Mouse (Mus musculus): Measurements from ENCODE around the gene Ifitm5. TPM values are rescaled to one million over a fixed set of nuclear protein-coding genes. Genes with fewer than 3 reads are reported as not detected.

Gene Ifitm5
- total RNA-seq, 2 experiments from 2014 or later = 1.1 TPM; not detected in 1

DNA sequence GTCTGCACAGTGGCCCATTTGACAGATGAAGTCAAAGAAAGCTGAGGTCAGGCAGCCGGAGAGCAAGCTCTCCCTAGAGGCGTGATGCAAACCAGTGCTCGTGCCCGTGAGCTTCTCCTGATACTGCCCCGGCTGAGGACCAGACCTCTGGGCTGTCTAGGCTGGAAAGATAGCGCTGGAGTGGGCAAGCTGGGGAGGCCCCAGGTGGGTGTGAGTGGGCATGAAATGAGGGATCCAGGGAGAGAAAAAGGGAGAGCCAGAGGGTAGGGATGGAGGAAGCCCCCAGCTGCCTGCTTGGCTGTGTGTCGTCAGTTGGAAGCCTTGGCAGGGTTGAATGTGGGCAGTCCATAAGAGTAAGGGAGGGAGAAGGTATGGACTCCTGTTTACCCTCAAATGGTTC is 5.9 kb downstream of the Ifitm5 start:
- intact Hi-C loops (cut with DNase I) = no loop called here
- DNase-seq = no peak

- intact Hi-C loops (cut with DNase I) = no loop called here
- DNase-seq = peak in 1 of 2 experiments; percentile 16
Observed at GRCm38 (mm10) chr7:140943356-140943755, 6.7 kb downstream of the Ifitm5 start.

GRCm38 (mm10) chr7:140942811-140943210 is 7.3 kb downstream of the Ifitm5 start:
- peak in 1 of 2 experiments; percentile 16 for DNase-seq
- intact Hi-C loops (cut with DNase I) = no loop called here

GRCm38 (mm10) chr7:140942341-140942740 is 7.8 kb downstream of the Ifitm5 start:
- peak in 1 of 2 experiments; percentile 50 for DNase-seq
- intact Hi-C loops (cut with DNase I) = no loop called here

DNA sequence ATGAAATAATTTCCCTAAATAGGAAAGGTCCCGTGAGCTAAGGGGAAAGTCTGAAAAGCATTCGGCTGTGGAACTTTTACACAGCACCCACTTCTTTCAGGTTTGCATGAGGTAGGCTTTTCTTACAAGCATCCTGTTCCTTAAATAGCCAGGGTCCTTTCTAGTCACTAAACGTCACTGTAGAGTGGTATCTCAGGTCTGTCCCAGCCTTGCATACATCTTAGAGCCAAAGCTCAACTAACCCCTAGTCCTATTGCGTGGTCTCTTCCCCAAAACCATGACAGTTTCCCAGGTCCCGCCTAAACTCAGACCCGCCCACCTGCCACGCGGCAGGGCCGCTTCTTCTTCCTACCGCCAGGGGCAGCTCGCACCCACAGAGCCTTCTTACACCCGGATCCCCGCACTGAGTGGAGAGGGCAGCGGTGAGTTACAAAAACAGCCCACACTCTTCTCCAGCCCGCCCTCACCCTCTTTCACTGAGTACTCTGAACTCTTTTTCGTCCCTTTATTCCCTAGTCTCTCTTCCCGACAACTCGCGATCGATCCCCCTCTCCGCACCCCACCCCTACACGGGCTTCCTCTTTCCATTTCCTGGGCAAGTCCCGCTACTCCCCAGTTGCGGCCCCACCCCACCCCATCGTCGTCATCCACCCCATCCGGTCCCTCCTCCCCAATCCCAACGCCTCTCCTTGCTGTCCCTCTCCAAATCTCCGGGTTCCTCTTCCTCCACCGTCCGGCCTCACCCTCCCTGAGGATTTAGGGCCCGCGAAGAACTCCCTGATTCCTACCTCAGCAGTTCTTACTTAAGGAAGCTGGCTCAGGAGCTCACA is 8.7 kb downstream of the Ifitm5 start, which contains the start of gene Pgghg:
Pgghg (plus strand) TSS at position 170 of the 830 bp plus-strand sequence.
- intact Hi-C loops (cut with DNase I) = loop anchor here (1.0 to 2.0 kb wide), 3 partner anchors 14 to 68 kb away; partner anchors contain the start of genes Gm45717 and Ifitm2
- peak; percentile 90 to 91 for DNase-seq

DNA sequence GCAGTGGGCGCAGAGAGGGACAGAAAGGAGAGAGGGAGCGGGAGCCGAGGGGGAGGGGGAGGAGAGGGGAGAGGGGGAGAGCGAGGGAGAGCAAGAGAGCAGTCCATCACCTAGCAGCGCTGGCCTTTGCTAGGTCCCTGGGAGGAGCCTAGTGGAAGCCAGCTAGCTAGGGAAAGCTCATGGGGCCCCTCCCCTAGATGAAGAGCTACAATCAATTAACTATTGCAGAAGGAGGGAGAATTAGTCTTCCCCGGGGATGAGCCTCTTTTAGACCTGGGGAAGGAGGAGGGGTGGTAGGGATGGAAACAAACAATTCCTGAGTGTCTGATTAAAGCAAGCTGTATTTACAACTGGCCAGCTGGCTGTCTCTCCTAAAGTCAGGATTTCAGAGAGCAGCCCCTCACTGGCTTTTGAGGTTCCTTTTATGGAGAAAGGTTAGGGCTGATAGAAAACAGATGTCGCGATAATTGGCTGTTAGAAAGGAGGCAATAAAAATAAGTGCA is 10.4 kb downstream of the Ifitm5 start:
- peak in 1 of 2 experiments; percentile 41 for DNase-seq
- intact Hi-C loops (cut with DNase I) = loop anchor here (2.0 kb wide), 1 partner anchor 31 kb away; no protein-coding TSS in a partner anchor

DNA sequence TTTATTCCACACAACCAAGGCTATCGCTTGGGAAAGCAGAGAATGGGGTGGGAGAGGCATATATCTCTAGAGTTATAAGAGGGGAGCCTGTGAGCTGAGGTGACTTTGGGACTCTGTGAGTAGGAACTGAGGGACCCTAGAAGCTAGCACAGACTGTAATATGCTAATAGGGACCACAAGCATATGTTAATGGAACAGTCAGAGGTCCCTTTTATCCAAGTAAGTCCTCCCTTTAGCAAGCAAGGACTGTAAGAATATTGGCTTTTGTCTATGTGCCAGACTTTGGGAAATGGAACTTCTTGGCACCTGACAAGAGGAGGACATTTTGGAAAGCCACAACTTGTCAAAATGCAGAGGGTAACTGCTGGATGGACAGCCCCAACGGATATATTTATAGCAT is 11.2 kb downstream of the Ifitm5 start:
- intact Hi-C loops (cut with DNase I) = no loop called here
- DNase-seq = no peak

DNA sequence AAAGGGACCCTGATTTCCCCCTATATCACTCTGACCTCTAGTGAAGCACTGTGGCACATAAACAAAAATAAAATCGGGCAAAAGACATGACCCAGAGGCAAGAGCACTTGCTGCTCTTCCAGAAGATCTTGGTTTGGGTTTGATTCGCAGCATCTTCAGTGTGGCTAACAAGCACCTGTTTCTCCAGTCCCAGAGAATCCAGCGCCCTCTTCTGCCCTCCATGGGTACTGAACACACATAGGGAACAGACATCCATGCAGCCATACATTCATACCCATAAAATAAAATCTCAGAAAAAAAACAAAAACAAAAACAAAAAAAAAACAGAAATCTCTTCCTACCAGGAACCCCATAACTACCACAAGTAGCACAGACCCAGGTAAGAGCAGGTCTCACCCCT is 11.7 kb downstream of the Ifitm5 start:
- intact Hi-C loops (cut with DNase I) = no loop called here
- no peak for DNase-seq

- DNase-seq = no peak
- intact Hi-C loops (cut with DNase I) = no loop called here
Observed at GRCm38 (mm10) chr7:140927181-140927580, 22.9 kb downstream of the Ifitm5 start.

DNA sequence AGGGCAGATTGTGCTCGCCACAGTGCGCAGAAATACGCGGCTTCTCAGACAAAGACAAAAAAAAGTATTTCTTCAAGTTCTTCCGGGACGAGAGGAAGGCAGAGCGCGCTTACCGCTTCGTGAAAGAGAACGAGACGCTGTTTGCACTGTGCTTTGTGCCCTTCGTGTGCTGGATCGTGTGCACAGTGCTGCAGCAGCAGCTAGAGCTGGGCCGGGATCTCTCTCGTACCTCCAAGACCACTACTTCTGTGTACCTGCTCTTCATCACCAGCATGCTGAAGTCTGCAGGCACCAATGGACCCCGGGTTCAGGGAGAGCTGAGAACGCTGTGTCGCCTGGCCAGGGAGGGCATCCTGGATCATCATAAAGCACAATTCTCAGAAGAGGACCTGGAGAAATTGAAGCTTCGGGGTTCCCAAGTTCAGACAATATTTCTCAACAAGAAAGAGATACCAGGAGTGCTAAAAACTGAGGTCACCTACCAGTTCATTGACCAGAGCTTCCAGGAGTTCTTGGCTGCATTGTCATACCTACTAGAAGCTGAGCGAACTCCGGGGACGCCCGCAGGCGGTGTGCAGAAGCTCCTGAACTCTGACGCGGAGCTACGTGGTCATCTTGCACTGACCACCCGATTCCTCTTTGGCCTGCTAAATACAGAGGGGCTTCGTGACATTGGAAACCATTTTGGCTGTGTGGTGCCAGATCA is 26.9 kb downstream of the Ifitm5 start:
- intact Hi-C loops (cut with DNase I) = no loop called here
- no peak for DNase-seq

DNA sequence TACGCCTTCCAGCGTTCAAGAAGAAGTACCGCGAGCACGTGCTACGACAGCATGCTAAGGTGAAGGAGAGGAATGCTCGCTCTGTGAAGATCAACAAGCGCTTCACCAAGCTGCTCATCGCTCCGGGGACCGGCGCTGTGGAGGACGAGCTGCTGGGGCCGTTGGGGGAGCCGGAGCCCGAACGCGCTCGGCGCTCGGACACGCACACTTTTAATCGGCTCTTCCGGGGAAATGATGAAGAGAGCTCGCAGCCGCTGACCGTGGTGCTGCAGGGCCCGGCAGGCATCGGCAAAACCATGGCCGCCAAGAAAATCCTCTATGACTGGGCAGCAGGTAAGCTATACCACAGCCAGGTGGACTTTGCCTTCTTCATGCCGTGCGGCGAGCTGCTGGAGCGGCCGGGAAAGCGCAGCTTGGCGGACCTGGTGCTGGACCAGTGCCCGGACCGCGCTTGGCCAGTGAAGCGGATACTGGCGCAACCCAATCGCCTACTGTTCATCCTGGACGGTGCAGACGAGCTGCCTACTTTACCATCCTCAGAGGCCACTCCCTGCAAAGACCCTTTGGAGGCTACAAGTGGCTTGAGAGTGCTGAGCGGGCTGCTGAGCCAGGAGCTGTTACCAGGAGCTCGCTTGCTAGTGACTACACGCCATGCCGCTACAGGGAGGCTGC is 27.6 kb downstream of the Ifitm5 start:
- peak; percentile 41 to 45 for DNase-seq
- intact Hi-C loops (cut with DNase I) = no loop called here

DNA sequence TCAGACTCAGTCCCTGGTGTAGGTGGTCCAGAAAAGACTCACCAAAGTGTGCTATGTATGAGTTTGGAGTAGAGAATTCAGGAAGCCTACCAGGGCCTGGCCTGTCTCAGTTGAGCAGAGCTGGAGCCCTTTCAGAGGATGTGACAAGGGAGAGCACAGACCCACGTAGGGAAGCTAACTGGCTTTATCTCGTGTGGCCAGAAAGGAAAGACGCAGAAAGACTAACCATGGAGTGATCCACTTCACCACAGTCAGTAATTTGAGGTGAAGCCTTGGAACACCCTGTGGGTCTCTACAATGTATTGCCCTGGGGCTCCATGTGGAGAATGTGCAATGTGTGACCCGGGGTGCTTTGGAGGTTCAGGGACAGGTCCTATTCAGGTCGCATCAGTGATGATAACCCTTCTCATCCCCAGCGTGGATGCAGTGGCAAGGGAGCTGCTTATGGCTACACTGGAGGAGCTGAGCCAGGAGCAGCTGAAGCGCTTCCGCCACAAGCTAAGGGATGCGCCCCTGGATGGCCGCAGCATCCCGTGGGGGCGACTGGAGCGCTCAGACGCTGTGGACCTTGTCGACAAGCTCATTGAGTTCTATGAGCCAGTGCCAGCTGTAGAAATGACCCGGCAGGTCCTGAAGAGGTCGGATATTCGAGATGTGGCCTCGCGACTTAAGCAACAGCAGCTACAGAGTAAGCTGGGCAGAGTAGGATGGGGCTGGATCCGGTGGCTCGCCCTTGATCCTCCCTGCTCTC is 28.7 kb downstream of the Ifitm5 start:
- intact Hi-C loops (cut with DNase I) = no loop called here

DNA sequence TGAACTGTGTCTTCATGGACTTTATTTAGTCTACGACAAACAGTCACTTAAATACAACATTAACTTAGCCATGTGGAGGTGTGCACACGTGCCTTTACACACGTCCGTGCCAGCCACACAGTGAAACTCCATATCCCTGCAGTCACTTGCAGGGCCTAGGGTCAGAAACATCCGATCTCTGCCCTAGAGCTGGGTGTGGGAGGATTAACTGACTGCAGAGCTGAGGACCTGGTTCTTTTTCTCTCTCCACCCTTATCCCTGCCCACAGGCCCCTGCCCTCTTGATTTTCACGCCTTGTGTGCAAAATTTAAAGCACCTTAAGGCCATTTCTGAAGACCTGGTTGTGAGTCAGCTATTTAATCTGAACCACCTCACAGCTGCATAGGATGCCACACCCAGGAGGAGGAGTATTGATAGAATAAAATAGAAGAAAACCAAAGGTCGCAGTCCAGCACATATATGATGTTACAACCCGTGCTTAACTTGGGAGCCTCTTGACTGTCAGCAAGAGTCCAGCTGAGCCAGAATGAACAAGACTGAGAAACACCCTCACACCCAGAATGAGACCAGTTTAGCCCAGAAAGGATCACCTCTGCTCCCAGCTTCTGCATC is 29.6 kb downstream of the Ifitm5 start, which contains the start of gene Nlrp6:
Nlrp6 (plus strand) TSS at position 485 of the 612 bp plus-strand sequence.
- intact Hi-C loops (cut with DNase I) = no loop called here
- DNase-seq = no peak

More for the DNA sequence above, 28.7 kb downstream of the Ifitm5 start:
- DNase-seq = no peak

GRCm38 (mm10) chr7:140919911-140920310 is 30.2 kb downstream of the Ifitm5 start:
- no peak for DNase-seq
- intact Hi-C loops (cut with DNase I) = no loop called here

DNA sequence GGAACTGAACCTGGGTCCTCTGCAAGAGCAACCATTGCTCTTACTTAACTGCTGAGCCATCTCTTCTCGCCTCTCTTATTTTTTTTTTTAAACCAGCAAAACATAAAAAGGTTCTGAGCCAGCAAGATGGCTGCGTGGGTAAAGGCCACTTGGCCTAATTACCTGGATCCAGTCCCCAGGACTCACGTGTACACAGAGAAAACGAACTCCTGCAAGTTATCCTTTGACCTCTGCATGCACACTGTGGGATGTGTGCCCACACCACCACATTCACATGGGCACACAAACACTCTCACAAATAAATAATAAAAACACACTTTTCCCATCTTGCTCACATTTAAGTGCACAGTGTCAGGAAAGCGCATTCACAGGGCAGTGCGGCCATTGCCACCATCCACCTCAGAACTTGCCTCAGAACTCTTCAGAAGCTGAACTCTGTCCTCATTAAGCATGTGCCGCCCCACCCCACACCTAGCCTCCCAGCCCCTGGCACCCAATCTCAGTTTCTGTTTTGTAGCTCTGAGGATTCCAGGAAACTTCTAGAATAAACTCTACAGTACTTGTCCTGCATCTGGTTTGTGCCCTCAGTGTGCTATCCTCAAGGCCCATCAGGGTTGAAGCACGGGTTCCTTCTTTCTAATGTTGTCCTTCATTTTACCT is 35.9 kb downstream of the Ifitm5 start:
- no peak for DNase-seq

DNA sequence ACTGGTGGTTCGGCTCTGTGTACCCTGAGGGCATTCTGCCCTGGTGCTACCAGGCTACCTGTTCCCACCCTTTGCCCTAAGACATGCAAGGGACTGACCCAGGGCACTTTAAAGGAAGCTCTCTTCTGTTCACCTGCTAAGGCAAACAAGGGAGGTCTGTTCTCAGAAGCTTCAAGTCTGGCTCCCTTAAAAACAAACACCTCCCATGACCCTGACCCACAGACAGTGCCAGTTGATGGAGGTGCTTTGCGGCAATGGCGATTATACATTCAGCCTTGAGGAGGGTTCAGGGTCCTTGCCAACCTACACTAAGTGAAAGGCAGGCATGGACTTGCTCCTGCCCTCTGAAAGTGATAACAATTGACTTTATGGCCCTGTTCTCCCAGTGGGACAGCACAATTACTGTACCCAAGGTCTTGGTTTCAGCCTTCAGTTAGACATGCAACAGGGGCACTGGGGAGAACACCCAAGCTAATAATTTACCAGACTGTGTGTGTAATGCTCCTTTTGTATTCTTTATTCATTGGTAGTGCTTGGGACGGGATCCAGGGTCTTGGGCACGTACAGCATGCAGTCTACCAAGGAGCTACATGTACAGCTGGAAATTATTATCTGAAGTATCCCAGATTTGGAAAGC is 37.1 kb downstream of the Ifitm5 start:
- intact Hi-C loops (cut with DNase I) = no loop called here
- DNase-seq = no peak

More for the DNA sequence above, 35.9 kb downstream of the Ifitm5 start:
- intact Hi-C loops (cut with DNase I) = no loop called here

DNA sequence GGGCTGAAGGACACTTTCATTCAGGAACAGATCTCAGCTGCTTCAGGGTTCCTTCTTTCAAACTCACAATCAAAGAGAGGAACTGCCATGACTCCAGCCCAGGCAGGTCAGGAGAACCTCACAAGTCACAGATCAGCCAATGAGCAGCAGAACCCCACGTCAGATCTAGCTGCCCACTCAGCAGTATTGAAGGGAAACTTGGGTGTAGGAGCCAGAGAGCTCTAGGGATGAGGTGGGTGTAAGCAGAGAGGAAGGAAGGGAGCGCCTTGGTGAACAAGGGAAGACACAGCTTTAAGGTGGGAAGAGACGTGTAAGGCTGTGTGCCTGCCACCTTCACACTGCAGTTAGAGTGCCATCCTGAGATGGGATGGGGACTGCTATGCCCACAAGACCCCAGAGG is 37.8 kb downstream of the Ifitm5 start:
- DNase-seq = no peak
- intact Hi-C loops (cut with DNase I) = no loop called here

DNA sequence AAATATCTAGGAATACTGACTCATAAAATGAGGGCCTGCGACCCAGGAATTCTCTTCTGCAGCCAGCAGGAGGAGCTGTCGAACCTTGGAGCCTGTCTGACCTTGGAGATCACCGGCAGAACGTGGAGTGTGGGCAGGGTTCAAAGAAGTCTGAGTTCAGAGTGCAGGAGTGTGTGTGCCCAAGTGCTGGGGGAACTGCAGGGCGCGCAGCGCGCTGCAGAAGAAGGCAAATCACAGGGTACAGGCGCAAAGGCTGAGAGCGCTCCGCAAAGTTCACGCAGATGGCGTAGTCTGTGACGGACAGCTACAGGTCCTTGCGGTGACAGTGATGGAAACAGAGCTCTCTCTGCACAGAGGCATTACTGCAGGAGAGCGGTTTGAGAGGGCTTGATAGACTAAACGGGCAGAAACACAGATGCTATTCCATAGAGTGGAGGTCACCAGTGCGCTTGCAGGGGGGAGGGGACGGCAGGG is 41.4 kb downstream of the Ifitm5 start:
- intact Hi-C loops (cut with DNase I) = loop anchor here (1.0 to 5.0 kb wide), 6 partner anchors 32 to 268 kb away; partner anchors contain the start of genes Gm45717, Ifitm2 and Pgghg
- peak; percentile 85 to 90 for DNase-seq
